Mouse (Mus musculus): ENCODE results near the gene Mki67.
A peak's percentile ranks its signal among the peaks of the same experiment; 100 is the strongest.
"Not testable (repeated sequence)": the region's sequence is repeated elsewhere in the genome, so short reads cannot be mapped to it uniquely, and the experiment has no call there.

Mki67 gene

DNA sequence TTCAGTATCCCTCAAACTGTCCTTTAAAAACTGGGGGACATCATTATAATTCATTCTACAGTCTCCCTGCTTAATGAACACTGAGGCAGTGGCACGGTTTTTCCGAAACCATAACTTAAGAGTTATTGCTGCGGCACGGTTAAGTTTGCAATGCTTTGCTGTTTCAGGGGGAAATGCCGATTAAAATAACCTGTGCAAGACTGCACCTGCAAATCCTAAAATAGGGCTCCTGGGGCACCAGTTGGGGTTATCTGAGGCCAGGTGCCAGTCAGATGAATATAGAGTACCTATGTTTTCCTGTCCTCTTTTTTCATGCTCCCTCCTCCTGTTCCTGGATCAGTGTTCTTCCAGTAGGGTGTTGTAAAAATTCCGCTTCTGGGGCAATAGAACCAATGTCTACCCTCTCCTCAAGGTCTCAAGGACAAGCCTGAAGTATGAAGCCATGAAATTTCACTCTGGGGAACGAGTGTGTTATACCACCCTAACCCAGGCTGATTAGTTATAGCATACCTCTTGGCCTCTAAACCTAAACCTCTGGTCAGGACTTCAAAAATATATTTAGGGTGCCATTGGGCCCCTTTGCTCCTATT is 902 bp upstream of the Mki67 start:
- no peak for DNase-seq (ENCODE audit: low read depth, low spot score)

GRCm38 (mm10) chr7:135716445-135716877 is 300 bp upstream of the Mki67 start:
- peak; percentile 85 for DNase-seq (ENCODE audit: low read depth, low spot score)

DNA sequence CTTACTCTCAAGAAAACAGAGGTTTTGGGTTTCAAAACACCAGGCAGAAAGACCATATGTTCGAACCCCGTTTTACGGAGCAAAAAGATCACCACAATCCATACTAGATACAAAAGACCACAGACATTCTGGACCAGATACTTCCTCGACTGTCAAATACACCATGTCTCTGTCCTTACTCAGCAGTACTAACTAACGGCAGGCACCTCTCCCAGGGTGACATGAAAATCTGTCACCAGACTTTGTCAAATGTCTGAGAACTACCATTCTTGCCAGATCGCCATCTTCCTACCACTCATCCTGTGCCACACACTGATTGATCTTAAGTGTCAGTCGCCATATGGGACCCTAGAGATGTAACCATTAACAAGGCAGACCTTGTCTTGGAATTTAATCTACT is 995 bp downstream of the Mki67 start:
- DNase-seq (ENCODE audit: low read depth, low spot score): no peak

DNA sequence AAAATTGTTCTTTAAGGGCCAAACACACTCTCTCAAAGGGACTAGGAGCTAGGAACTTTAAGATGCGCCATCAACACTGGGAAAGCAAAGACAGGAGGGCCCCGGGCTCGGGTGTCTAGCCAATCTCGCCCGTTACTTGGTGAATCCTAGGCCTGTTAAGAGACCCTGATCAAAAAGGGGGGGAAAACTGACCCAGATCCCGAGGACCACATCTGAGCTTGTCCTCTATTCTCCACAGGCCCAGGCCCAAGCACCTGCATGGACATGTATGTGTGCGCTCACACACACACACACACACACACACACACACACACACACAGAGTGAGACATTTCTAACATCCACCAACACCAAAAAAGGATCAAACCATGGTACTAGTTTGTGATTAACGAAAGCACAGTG is 2.8 kb downstream of the Mki67 start:
- DNase-seq (ENCODE audit: low read depth, low spot score): no peak

DNA sequence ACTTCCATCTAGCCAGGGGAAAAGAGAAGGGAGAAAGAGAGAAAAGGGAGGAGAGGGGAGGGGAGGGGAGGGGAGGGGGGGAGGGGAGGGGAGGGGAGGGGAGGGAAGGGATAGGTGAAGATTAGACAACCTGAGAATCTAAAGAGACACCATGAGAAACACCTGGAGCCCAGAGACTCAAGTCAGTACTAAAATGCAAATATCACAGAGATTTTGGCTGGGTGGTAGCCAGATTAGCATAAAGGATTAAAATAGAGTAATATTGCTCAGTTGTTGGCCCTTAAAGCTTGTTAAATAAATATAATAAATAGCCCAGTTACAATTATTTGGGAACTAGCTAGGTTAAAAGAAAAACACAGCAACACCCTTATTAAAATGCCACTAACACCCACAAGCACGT is 3.6 kb downstream of the Mki67 start:
- DNase-seq (ENCODE audit: low read depth, low spot score): no peak

GRCm38 (mm10) chr7:135710702-135711101 is 5.5 kb downstream of the Mki67 start:
- no peak for DNase-seq (ENCODE audit: low read depth, low spot score)

DNA sequence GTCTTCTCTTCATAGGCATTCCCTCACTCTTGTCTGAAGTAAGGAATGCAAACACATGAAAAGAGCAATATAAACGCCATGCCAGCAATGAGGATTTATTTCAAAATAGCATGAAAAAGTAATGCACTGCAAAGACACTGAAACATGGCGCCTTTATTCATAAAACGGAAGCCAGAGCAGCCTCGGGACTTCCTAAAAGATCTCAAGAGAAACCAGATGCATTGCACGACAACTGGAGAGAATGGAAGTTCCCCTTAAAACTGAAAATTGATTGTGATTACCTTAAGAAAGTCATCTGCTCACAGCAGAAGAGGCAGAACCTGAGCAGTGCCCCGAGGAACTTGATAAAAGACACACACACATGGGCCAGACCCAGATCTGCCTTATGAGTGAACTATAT is 10.4 kb downstream of the Mki67 start:
- no peak for DNase-seq (ENCODE audit: low read depth, low spot score)

DNA sequence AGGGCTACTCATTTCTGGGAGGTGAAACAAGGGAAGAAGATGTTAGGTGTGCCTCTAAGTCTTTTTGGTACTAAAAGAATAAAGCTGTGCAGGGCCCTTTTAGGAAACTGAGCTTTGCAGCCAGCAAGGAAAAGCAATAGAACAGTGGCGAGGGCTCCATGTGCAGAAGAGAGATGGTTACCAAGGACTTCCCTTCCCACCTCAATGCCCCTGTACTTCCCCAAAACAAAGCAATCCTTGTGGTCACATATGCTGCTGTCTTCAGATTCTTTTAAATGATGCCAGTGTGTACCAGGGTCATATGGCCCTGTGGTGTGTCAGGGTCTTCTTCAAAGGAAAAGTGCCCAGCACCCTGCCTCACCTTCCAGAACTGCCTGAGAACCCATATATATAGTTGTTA is 11.1 kb downstream of the Mki67 start:
- no peak for DNase-seq (ENCODE audit: low read depth, low spot score)

DNA sequence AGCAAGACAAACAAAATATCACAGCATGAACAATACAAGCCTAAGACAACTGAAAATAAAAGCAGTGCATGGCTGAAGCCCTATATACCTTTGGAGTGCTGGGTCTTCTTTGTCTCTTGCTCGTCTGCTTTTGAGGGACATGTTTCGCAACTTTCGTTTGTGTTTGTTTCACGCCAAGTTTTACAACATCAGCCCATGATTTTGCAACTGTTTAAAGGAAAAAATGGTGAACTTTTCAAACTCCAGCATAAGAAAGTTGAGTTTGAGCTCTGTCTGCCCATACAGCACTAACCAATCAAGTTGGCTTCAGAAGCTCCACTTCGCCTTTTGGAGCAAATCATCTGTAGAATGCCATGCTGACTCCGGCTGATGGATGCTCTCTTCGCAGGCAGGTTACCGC is 11.9 kb downstream of the Mki67 start:
- no peak for DNase-seq (ENCODE audit: low read depth, low spot score)

GRCm38 (mm10) chr7:135703600-135704148 is 12.5 kb downstream of the Mki67 start:
- no peak for DNase-seq (ENCODE audit: low read depth, low spot score)

DNA sequence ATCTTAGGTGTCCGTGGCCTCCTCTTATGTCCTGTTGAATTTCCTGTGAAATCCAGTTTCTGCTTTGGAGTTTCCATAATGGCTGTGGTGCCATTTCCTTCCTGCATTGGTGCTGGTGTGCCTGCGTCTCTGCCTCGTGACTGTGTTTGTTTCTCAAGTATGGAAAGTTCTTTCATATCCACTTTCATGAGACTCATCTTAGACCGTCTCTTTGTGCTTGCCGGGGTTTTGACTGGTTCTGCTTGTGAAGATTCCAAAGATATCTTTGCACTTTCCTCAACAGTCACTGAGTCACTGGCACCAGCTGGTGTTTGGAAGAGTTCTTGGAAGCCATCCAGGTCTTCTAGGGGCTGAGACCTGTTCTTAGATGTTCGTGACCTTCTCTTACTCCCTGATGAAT is 16.8 kb downstream of the Mki67 start:
- DNase-seq (ENCODE audit: low read depth, low spot score): not testable (repeated sequence)

DNA sequence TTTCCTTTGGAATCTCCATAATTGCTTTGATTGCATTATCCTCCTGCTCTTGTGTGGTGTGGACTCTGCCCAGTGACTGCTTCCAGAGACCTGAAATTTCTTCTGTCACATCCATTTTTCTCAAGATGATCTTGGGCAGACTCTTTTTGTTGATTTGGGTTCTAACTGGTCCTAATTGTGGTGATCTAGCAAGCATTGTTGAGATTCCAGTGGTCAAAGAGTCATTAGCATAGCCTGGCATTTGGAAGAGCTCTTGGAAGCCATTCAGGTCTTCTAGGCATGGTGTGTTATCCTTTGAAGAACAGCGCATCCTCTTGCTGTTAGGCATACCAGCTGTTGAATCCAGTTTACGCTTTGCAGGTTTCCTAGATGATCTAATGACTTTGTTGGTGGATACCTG is 17.8 kb downstream of the Mki67 start:
- no peak for DNase-seq (ENCODE audit: low read depth, low spot score)

DNA sequence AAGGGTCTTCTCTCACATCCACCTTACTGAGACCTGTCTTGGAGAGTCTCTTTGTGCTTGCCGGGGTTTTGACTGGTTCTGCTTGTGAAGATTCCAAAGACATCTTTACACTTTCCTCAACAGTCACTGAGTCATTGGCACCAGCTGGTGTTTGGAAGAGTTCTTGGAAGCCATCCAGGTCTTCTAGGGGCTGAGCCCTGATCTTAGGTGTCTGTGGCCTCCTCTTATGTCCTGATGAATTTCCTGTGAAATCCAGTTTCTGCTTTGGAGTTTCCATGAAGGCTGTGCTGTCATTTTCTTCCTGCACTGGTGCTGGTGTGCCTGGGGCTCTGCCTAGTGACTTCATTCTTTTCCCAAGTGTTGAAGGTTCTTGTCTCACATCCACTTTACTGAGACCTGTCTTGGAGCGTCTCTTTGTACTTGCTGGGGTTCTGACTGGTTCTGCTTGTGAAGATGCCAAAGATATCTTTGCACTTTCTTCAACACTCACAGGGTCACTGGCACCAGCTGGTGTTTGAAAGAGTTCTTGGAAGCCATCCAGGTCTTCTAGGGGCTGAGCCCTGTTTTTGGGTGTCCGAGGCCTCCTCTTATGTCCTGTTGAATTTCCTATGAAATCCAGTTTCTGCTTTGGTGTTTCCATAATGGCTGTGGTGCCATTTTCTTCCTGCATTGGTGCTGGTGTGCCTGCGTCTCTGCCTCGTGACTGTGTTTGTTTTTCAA is 19.0 kb downstream of the Mki67 start:
- DNase-seq (ENCODE audit: low read depth, low spot score): not testable (repeated sequence)

GRCm38 (mm10) chr7:135696127-135696526 is 20.0 kb downstream of the Mki67 start:
- no peak for DNase-seq (ENCODE audit: low read depth, low spot score)

- no peak for DNase-seq (ENCODE audit: low read depth, low spot score)
Observed at GRCm38 (mm10) chr7:135694796-135695195, 21.4 kb downstream of the Mki67 start.

- no peak for DNase-seq (ENCODE audit: low read depth, low spot score)
Observed at GRCm38 (mm10) chr7:135694130-135694529, 22.0 kb downstream of the Mki67 start.

DNA sequence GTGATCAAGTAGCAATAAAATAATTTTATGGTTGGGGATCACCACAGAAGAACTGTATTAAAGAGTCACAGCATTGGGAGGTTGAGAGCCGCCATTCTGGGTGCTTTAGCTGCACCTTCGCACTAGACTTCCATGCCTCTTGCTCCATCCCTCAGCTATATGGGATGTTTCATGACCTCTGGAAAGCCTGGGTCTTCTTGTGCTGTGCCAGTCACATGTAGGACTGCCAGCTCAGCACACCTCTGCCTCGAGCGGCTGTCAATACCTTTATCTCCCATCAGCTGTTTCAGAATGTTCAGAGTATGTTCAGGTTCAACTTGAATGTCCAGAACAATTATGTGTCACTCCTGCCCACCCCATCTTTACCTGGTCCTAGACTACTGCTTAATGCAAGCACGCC is 24.2 kb downstream of the Mki67 start:
- no peak for DNase-seq (ENCODE audit: low read depth, low spot score)

GRCm38 (mm10) chr7:135689396-135689795 is 26.8 kb downstream of the Mki67 start:
- DNase-seq (ENCODE audit: low read depth, low spot score): no peak

GRCm38 (mm10) chr7:135684938-135685337 is 31.2 kb downstream of the Mki67 start:
- no peak for DNase-seq (ENCODE audit: low read depth, low spot score)

GRCm38 (mm10) chr7:135684098-135684497 is 32.1 kb downstream of the Mki67 start:
- not testable (repeated sequence) for DNase-seq (ENCODE audit: low read depth, low spot score)

- DNase-seq (ENCODE audit: low read depth, low spot score): no peak
Observed at GRCm38 (mm10) chr7:135680334-135680733, 35.8 kb downstream of the Mki67 start.

DNA sequence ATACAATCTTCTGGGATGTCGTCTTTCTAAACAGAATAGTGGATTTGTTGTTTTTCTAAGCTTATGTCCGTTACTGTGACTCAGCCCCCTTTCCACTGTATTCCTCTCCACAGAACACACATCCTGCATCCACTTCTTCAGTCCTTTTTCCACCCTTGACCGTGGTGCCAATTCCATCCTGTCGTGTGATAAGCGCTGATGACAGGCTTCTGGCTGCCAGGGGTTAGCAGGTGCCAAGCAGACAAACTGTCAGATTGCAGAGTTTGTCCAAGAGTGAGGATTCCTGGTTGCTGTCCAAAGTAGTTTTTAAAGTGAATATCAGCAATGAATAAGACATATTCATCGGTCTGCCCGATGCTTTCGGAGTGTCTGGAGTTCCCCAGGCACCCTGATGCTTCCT is 39.4 kb downstream of the Mki67 start:
- no peak for DNase-seq (ENCODE audit: low read depth, low spot score)

DNA sequence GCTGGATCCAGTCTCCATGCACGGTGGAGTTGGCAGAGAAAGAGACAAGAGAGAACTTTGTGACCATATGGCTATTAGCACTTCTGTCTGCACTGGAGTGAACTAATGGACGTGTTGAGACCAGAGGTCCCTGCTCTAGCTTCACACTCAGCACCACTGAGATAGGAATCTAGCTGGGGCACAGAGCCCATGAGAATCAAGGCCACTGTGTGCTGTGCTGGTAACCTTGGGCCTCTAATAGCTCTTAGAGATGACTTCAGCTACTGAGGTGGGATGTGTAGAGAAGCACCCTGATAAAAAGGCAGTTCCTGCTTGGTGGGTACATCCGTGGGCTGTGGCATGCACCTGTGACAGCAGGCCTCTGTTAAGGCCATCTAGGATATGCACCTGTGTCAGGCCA is 42.6 kb downstream of the Mki67 start:
- no peak for DNase-seq (ENCODE audit: low read depth, low spot score)

Data from retina, postnatal 7 days (tissue).